Mouse (Mus musculus) adrenal gland (tissue): ENCODE results near the gene 6430571L13Rik.

Source experiments
- intact Hi-C: fragments of 180-260 bp; cut with DNase I; formaldehyde crosslinking; loops from one replicate; pipeline ENCODE4 v1.15.1; 2025

6430571L13Rik gene

GRCm38 (mm10) chr9:107338172-107338883 lies 2.1 kb upstream of the 6430571L13Rik start, which contains the start of gene Hemk1:
Gene Hemk1, minus strand, starts transcription at chr9:107338350.
- intact Hi-C loops: loop anchor here (10.0 kb wide), 1 partner anchor 84 kb away; no protein-coding TSS in a partner anchor

- intact Hi-C loops: no loop called here
Measured at GRCm38 (mm10) chr9:107340911-107341645, 676 bp downstream of the 6430571L13Rik start.

- intact Hi-C loops: no loop called here
Measured at GRCm38 (mm10) chr9:107342201-107342709, 1.9 kb downstream of the 6430571L13Rik start.

- intact Hi-C loops: no loop called here
Measured at GRCm38 (mm10) chr9:107343146-107343943, 2.9 kb downstream of the 6430571L13Rik start.

- intact Hi-C loops: no loop called here
Measured at GRCm38 (mm10) chr9:107344027-107344426, 3.6 kb downstream of the 6430571L13Rik start.

GRCm38 (mm10) chr9:107346081-107346480 lies 5.7 kb downstream of the 6430571L13Rik start:
- intact Hi-C loops: no loop called here

GRCm38 (mm10) chr9:107347586-107348183 lies 7.3 kb downstream of the 6430571L13Rik start:
- intact Hi-C loops: no loop called here

GRCm38 (mm10) chr9:107349321-107349720 lies 8.9 kb downstream of the 6430571L13Rik start:
- intact Hi-C loops: no loop called here

- intact Hi-C loops: loop anchor here (5.0 to 10.0 kb wide), 2 partner anchors 63 to 450 kb away; no protein-coding TSS in a partner anchor
Measured at GRCm38 (mm10) chr9:107354826-107355225, 14.4 kb downstream of the 6430571L13Rik start.

- intact Hi-C loops: loop anchor here (2.0 to 10.0 kb wide), 3 partner anchors 64 to 451 kb away; no protein-coding TSS in a partner anchor
Measured at GRCm38 (mm10) chr9:107355870-107356765, 15.7 kb downstream of the 6430571L13Rik start.

- intact Hi-C loops: loop anchor here (2.0 to 10.0 kb wide), 3 partner anchors 65 to 453 kb away; no protein-coding TSS in a partner anchor
Measured at GRCm38 (mm10) chr9:107357651-107358050, 17.2 kb downstream of the 6430571L13Rik start.

GRCm38 (mm10) chr9:107360989-107361388 lies 20.6 kb downstream of the 6430571L13Rik start:
- intact Hi-C loops: no loop called here

GRCm38 (mm10) chr9:107366644-107367043 lies 26.2 kb downstream of the 6430571L13Rik start:
- intact Hi-C loops: loop anchor here (2.0 to 5.0 kb wide), 2 partner anchors 101 to 148 kb away; no protein-coding TSS in a partner anchor

- intact Hi-C loops: loop anchor here (5.0 kb wide), 1 partner anchor 99 kb away; no protein-coding TSS in a partner anchor
Measured at GRCm38 (mm10) chr9:107368302-107368701, 27.9 kb downstream of the 6430571L13Rik start.

- intact Hi-C loops: loop anchor here (5.0 kb wide), 1 partner anchor 98 kb away; no protein-coding TSS in a partner anchor
Measured at GRCm38 (mm10) chr9:107369270-107370105, 29.1 kb downstream of the 6430571L13Rik start.

- intact Hi-C loops: no loop called here
Measured at GRCm38 (mm10) chr9:107370106-107370463, 29.7 kb downstream of the 6430571L13Rik start.

- intact Hi-C loops: no loop called here
Measured at GRCm38 (mm10) chr9:107372441-107372840, 32.0 kb downstream of the 6430571L13Rik start.

GRCm38 (mm10) chr9:107374623-107375022 lies 34.2 kb downstream of the 6430571L13Rik start:
- intact Hi-C loops: no loop called here
